Mouse (Mus musculus) ovary, postnatal 14 days (tissue): ENCODE measurements around the gene Syn3.
"Not testable (repeated sequence)": the region's sequence is repeated elsewhere in the genome, so short reads cannot be mapped to it uniquely, and the experiment has no call there.

Experiments
- DNase-seq: peaks from one replicate; pipeline ENCODE4 v3.0.0; 2022; ENCODE audit warnings: low spot score

Gene Syn3

DNA sequence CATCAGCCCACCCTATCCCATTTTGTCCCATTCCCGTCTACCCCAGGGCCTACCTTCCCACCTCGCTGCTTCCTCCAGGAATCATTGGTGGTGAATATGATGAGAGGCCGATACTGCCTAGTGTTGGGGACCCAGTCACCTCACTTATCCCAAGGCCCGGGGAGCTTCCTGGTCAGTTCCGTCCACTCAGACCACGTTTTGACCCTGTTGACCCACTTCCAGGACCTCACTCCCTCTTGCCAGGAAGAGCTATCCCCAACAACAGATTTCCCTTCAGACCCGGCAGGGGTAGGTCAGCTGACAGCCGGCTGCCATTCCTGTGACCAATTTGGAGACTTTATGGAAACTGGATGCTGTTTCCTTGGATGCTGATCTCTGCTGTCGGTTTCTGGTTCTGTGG, 450.9 kb downstream of the Syn3 start:
- no peak for DNase-seq

GRCm38 (mm10) chr10:86046371-86046770, 452.3 kb downstream of the Syn3 start:
- DNase-seq: no peak

DNA sequence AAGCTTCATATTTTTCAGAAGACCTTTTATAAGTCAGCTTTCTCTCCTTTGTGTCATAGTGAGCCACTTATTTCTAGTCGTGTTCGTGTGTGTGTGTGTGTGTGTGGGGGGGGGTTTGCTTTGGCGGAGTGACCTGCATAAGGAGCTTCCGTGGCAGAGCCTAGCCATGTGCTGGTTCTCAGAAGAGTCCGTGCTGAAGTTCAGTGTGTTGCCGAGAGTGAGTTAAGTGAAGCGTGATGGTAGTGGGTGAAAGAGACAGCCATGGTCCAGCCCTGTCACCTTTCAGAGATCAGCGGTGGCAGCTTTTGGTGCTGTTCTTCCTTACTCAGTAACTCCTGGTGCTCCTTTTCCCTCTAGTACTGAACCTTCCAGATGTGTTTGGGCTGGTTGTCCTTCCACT, 454.6 kb downstream of the Syn3 start:
- no peak for DNase-seq

GRCm38 (mm10) chr10:86043651-86044050, 455.0 kb downstream of the Syn3 start:
- no peak for DNase-seq

DNA sequence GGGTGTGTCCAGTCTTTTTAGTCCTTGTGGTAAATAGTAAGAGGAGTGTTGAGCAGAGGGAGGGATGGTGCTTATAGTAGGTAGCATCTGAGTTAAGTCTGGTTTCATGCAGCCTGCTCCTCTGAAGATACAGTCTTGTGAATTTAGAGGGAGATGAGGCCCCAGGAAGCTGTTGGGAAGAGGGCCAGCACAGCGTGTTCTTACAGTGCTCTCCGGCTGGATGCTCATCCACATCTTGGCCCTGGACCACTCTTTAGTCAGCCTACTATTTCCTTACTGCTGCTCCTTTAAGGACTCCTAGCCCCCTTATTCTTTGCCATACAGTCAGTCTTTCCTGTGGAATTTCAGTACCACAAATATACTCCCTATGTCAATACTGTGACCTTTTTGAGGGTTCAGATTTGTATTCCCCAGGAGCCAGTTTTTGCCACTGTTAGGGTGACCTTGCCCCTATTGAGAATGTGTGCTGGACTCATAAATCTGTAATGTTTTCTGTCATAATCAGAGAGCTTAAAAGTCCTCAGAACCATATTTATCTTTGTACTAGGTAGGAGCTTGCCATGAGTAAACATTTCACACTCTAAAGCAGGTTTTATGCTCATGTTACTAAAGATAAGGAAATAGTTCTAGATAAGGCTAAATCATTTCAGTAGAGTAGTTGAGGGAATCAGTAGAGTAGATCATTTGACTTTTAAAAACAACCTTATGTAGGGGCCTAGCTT, 464.5 kb downstream of the Syn3 start:
- no peak for DNase-seq

GRCm38 (mm10) chr10:86032517-86032916, 466.2 kb downstream of the Syn3 start:
- DNase-seq: no peak

- DNase-seq: no peak
These were observed 468.0 kb downstream of the Syn3 start for GRCm38 (mm10) chr10:86030743-86031142.

- not testable (repeated sequence) for DNase-seq
These were observed 471.9 kb downstream of the Syn3 start for GRCm38 (mm10) chr10:86026807-86027206.

DNA sequence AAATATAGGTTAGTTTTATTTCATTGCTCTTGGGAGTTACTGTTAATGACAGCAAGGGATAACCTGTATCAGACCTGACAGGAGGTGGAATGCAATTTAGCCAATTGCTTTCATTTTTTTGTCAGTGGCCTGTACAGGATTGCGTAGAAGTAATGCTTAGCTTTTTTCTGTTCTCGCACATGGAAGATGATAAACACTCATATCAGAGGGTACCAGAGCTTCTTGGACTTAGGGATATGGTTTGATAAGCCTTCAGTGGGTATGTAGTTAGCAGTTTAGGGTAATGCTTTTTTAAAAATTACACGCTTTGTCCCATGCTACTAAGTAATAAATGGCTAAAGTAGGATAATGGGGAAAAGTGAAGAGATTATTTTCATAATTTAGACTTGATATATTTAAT, 472.3 kb downstream of the Syn3 start:
- DNase-seq: no peak

- no peak for DNase-seq
These were observed 472.8 kb downstream of the Syn3 start for GRCm38 (mm10) chr10:86025906-86026305.

GRCm38 (mm10) chr10:86023149-86023548, 475.5 kb downstream of the Syn3 start:
- no peak for DNase-seq

- no peak for DNase-seq
These were observed 476.3 kb downstream of the Syn3 start for GRCm38 (mm10) chr10:86022474-86022816.

GRCm38 (mm10) chr10:86021749-86022473, 476.8 kb downstream of the Syn3 start, which contains the start of gene Fbxo7:
Gene Fbxo7, plus strand, starts transcription at chr10:86021972.
- DNase-seq: peak; percentile 85

- no peak for DNase-seq
These were observed 477.3 kb downstream of the Syn3 start for GRCm38 (mm10) chr10:86021408-86021748.

GRCm38 (mm10) chr10:86018813-86019212, 479.9 kb downstream of the Syn3 start:
- DNase-seq: no peak

GRCm38 (mm10) chr10:86017781-86018180, 480.9 kb downstream of the Syn3 start:
- no peak for DNase-seq

GRCm38 (mm10) chr10:86011781-86012180, 486.9 kb downstream of the Syn3 start, which contains the start of gene Bpifc:
Gene Bpifc, minus strand, starts transcription at chr10:86011895.
- DNase-seq: no peak

- no peak for DNase-seq
These were observed 487.5 kb downstream of the Syn3 start for GRCm38 (mm10) chr10:86011172-86011571.

DNA sequence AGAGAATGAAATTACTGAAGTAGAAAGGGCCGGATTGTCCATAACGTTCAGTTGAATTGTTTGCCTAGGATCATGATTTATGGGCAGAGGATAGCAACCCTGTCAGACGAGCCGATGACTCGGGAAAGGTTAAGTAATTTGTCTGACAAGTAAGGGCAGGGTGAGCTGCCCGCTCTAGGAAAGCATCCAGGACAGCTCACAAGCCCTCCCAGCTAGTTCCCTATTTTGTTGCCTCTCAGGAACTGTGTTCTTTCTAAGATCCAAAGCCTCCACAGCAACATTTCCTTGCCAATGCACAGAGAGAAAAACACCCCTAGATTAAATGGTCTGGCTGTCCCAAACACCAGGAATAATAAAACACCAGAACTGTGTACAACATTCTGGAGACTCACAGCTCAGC, 488.1 kb downstream of the Syn3 start:
- no peak for DNase-seq

- no peak for DNase-seq
These were observed 489.0 kb downstream of the Syn3 start for GRCm38 (mm10) chr10:86009688-86010087.

DNA sequence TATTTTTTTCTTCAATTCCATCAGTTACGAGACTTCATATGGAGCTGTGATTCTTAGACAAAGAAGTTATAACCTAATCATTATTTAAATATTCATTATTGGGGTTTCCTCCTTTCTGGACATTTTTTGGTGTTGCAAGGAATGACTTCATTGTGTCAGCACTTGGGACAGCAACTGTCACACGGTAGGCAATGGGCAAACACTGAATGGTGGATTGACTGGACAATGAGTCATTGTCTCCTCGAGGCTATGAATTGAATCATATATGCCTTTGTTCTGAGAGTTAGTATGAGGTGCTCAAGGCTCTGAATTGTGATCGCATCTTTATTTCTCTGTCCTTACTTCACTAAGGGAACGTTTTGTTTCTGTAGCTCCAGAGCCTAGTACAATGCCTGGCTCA, 492.2 kb downstream of the Syn3 start:
- no peak for DNase-seq
